ENCODE assay signal across 15 mouse cellular contexts in genomic region chr11:90681171-90681570, GRCm38 (mm10).
"Had no signal": no experiment of that assay in that cellular context is flagged by ENCODE, and none has a peak within 500 bp of the region (broad histone marks: within the 10 kb centered on the region; RNA-seq: fewer than 3 reads in every experiment).

No protein-coding gene starts in this region.

- DNase-seq: retina, postnatal 1 day; right cerebral cortex, adult 18-20 months; right cerebral cortex, postnatal 14 days; right cerebral cortex, postnatal 25 days; right cerebral cortex, postnatal 4 days; spleen, adult 18-20 months; thymus, adult 18-20 months; thymus, adult 2 months; thymus, postnatal 14 days; thymus, postnatal 25 days; thymus, postnatal 36 days; thymus, postnatal 4 days had no signal

- H3K4me1 ChIP-seq: neural tube, embryonic 15.5 days had no signal

- H3K4me3 ChIP-seq: neural tube, embryonic 15.5 days; stomach, embryonic 15.5 days had no signal

- H3K36me3 ChIP-seq: neural tube, embryonic 15.5 days; stomach, embryonic 15.5 days had no signal

- H3K27ac ChIP-seq: neural tube, embryonic 15.5 days; stomach, embryonic 15.5 days; stomach, postnatal 0 days had no signal

- H3K4me2 ChIP-seq: neural tube, embryonic 15.5 days; stomach, embryonic 15.5 days had no signal

- H3K9me3 ChIP-seq: neural tube, embryonic 15.5 days; stomach, embryonic 15.5 days had no signal

- H3K27me3 ChIP-seq: neural tube, embryonic 15.5 days; stomach, embryonic 15.5 days had no signal

- H3K9ac ChIP-seq: neural tube, embryonic 15.5 days; stomach, embryonic 15.5 days had no signal
